ENCODE assay signal across 7 mouse cellular contexts in genomic region chrX:71492634-71493278, GRCm38 (mm10). TPM values are rescaled to one million over a fixed set of nuclear protein-coding genes. Genes with fewer than 3 reads are reported as not detected.
A peak's percentile ranks its signal among the peaks of the same experiment; 100 is the strongest.
DNase-seq lines count a peak whose midpoint lies in the region; ATAC-seq and TF ChIP-seq lines count a peak whose summit lies in the region.

TSS of gene Cd99l2 (minus strand) at chrX:71492849.

- intact Hi-C loops in left cerebral cortex, postnatal 4 days (cut with DNase I) = no loop called here

- no peaks in the 10 kb centered on the region for H3K36me3 ChIP-seq in intestine, postnatal 0 days (ENCODE audit: control insufficient read depth, insufficient read depth)
- no peaks in the 10 kb centered on the region for H3K36me3 ChIP-seq in midbrain, embryonic 12.5 days
- no peaks in the 10 kb centered on the region for H3K36me3 ChIP-seq in small intestine, adult 2 months (ENCODE audit: control insufficient read depth, insufficient read depth, low read length)

- H3K4me2 ChIP-seq in intestine, postnatal 0 days (replicated peaks; ENCODE audit: low read depth) = peak within 1 kb of the TSS; percentile 78
- H3K4me2 ChIP-seq in midbrain, embryonic 12.5 days (replicated peaks) = peak within 1 kb of the TSS; percentile 60

- peak within 1 kb of the TSS; percentile 81 for H3K27ac ChIP-seq in intestine, postnatal 0 days (ENCODE audit: low read depth, low read length)
- H3K27ac ChIP-seq in midbrain, embryonic 12.5 days (replicated peaks) = peak within 1 kb of the TSS; percentile 85
- peak within 1 kb of the TSS; percentile 85 for H3K27ac ChIP-seq in small intestine, adult 2 months (ENCODE audit: insufficient read depth, low read depth, low read length)

- H3K4me3 ChIP-seq in intestine, postnatal 0 days (ENCODE audit: low read depth, low read length) = peak within 1 kb of the TSS; percentile 53
- H3K4me3 ChIP-seq in midbrain, embryonic 12.5 days = peak within 1 kb of the TSS; percentile 51
- H3K4me3 ChIP-seq in small intestine, adult 2 months (ENCODE audit: low read depth, low read length) = peak within 1 kb of the TSS; percentile 96

- peak within 1 kb of the TSS; percentile 50 for H3K9ac ChIP-seq in intestine, postnatal 0 days (ENCODE audit: low read depth, low read length)
- peak within 1 kb of the TSS; percentile 61 for H3K9ac ChIP-seq in midbrain, embryonic 12.5 days (replicated peaks)

- H3K4me1 ChIP-seq in intestine, postnatal 0 days (replicated peaks; ENCODE audit: control insufficient read depth, insufficient read depth, low read length) = no peaks in the 10 kb centered on the region
- peaks cover 2% of the 10 kb centered on the region; the same call in 1 of the 2 replicates for H3K4me1 ChIP-seq in midbrain, embryonic 12.5 days
- no peaks in the 10 kb centered on the region for H3K4me1 ChIP-seq in small intestine, adult 2 months (ENCODE audit: control insufficient read depth, insufficient read depth, insufficient read length, low read length)

- H3K9me3 ChIP-seq in intestine, postnatal 0 days (ENCODE audit: control insufficient read depth) = no peaks in the 10 kb centered on the region
- no peaks in the 10 kb centered on the region for H3K9me3 ChIP-seq in midbrain, embryonic 12.5 days

- peak; percentile 45 for TF ChIP-seq CTCF in intestine, postnatal 0 days (IDR thresholded peaks at IDR 0.05; ENCODE audit: low read depth)
- TF ChIP-seq CTCF in small intestine, adult 2 months (IDR thresholded peaks at IDR 0.05; ENCODE audit: extremely low read depth, insufficient read length, insufficient replicate concordance, low read depth, low read length) = no peak

- DNase-seq in adrenal gland, adult 8-10 months = peak; percentile 85
- DNase-seq in embryo, embryonic 9.5 days (ENCODE audit: extremely low spot score) = peak; percentile 86
- DNase-seq in gonadal fat pad, adult 2 months (ENCODE audit: low read depth) = no peak
- DNase-seq in left cerebral cortex, postnatal 4 days = peak; percentile 91

- 12% methylated on average over 17 of the region's 23 CpGs for WGBS in intestine, postnatal 0 days
- WGBS in midbrain, embryonic 12.5 days = 14% methylated on average over 22 of the region's 23 CpGs
- 16% methylated on average over 20 of the region's 23 CpGs for WGBS in small intestine, adult 2 months

- TF ChIP-seq POLR2A in small intestine, adult 2 months (IDR thresholded peaks at IDR 0.05; ENCODE audit: low read depth, low read length) = no peak

- peak; percentile 98 for ATAC-seq in intestine, postnatal 0 days
- peak; percentile 95 for ATAC-seq in midbrain, embryonic 12.5 days (ENCODE audit: low FRiP score, low read depth)

- H3K27me3 ChIP-seq in intestine, postnatal 0 days (replicated peaks; ENCODE audit: control insufficient read depth, insufficient read depth, low read length) = no peaks in the 10 kb centered on the region
- H3K27me3 ChIP-seq in midbrain, embryonic 12.5 days = no peaks in the 10 kb centered on the region
- H3K27me3 ChIP-seq in small intestine, adult 2 months (ENCODE audit: control insufficient read depth, insufficient read depth, low read length) = no peaks in the 10 kb centered on the region

RNA-seq across cellular contexts. Expression of gene Cd99l2, which starts in this region (rescaled TPM):
- total RNA-seq in adrenal gland, adult 8-10 months (2022) = 100 to 1,000 TPM in 3 of 4 experiments, 10 to 100 TPM in 1; 98.3 to 127 (median 119) TPM
- 29.2 TPM in 2 replicates for polyA plus RNA-seq in gonadal fat pad, adult 2 months (2012; rRNA removed)
- polyA plus RNA-seq in intestine, postnatal 0 days (2015; fragmentation: Nextera tagmentation; extraction: Ambion mirVana) = 9.0 and 10.4 TPM in 2 replicates
- total RNA-seq in left cerebral cortex, postnatal 4 days (2021) = 10 to 100 TPM; 75.9 to 95.1 TPM
- polyA plus RNA-seq in midbrain, embryonic 12.5 days (2016; fragmentation: Nextera tagmentation; extraction: Ambion mirVana) = 38.6 and 40.0 TPM in 2 replicates
- 1.8 and 2.0 TPM in 2 replicates for polyA plus RNA-seq in small intestine, adult 2 months (2012; rRNA removed)
